Mouse (Mus musculus) lung, adult 2 months (tissue): ENCODE results near the gene Rbsn.

Experiments used
- CTCF ChIP-seq: fragments of 200-500 bp; IDR thresholded peaks from 2 replicates; pipeline ENCODE4 v1.5.1; 2011; ENCODE audit warnings: mild to moderate bottlenecking, low read length, control low read depth; ENCODE audit not compliant: insufficient read depth
- POLR2A ChIP-seq: fragments of 200-500 bp; IDR thresholded peaks from 2 replicates; pipeline ENCODE4 v1.6.1; 2011; ENCODE audit warnings: low read depth, mild to moderate bottlenecking, control low read depth, low read length, borderline replicate concordance; ENCODE audit errors: extremely low read depth

DNA sequence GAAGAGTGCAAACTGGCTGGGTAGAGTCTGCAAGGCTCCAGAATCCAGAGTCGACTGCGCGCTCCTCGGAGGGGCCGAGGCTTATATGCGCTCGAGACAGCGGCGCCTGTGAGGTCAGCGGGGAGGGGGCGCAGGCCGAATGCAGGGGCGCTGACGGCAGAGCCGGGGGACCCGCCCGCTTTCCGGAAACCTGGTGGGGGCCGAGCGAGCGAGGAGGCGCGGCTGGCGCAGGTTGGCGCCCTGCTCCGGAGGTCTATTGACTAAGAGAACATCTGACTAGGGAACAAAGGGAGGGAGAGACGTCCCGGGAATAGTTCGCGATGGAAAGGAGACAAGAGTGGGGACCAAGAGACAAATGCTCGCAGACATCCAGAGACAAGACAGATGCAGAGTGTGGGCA is 29.9 kb upstream of the Rbsn start, which contains the start of gene Trh:
- no peak for TF ChIP-seq POLR2A
- no peak for TF ChIP-seq CTCF
